Mouse (Mus musculus): ENCODE measurements around the gene Ccz1.

Gene Ccz1

DNA sequence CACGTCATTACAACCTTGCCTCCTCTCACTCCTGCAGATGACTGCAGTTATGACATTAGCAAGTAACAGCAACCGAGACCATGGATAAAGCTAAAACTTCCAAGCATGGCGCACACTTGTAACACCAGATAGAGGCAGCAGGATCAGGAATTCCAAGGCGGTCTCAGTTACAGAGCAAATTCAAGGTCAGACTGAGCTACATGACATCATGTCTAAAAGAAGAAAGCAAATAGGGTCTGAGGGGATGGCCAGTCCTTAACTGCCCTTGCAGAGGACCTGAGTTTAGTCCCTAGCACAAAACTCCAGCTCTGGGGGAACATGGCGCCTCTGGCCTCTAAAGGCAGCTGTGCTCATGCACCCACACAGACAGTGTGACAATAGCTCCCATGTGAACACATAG, 20.8 kb downstream of the Ccz1 start:
- DNase-seq (ENCODE audit: low read depth) = no peak

DNA sequence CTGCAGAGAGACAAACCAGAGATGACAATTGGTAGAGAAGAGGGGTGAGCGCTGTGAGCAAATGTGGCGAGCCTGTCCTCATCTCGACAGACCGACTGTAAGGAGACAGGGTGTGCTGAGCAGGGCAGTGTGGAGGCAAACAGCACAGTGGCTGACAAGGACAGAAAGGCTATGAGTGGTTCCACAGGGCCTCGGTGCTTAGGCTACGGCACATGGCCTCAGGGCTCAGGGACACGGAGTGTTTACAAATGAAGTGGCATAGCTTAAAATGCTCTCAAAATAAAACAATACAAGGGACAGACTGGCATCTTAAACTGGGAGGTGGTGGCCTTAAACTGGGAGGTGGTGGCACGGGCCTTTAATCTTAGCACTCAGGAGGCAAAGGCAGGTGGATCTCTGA, 21.4 kb downstream of the Ccz1 start:
- no peak for DNase-seq (ENCODE audit: low read depth)

DNA sequence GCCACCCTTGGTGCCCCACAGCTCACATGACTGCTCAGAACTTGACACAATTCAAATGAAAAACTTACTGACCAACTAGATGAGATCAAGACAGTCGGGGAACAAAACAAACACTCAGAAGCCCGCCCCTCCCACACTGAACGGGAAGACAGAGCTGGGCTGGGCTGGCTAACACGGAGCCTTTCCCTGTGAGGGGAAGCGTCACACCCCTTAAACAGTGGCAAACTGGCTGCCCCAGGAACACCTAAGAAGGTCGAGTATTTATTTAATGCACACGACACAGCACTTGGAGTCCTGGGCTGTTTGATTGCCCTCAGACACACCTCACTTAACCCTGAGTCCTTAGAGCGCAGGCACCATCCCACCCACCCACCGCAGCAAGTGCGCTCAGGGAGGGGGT, 22.0 kb downstream of the Ccz1 start:
- DNase-seq (ENCODE audit: low read depth) = no peak

DNA sequence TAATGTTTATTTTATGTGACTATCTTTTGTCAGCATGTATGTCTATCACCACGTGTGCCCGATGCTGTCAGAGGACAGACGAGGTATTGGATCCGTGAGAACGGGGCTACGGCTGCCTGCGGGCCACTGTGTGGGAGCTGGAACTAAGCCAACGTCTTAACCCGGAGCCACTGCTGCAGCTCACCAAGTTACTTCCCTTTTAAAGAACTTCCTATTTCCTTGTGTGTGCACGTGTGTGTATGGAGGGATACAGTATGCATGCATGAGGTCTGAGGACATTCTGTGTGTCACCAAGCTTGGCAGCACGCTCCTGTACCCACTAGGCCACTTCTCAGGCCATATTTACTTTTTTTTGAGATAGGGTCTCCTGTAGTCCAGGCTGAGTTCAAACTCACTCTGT, 24.6 kb downstream of the Ccz1 start:
- DNase-seq (ENCODE audit: low read depth) = no peak

DNA sequence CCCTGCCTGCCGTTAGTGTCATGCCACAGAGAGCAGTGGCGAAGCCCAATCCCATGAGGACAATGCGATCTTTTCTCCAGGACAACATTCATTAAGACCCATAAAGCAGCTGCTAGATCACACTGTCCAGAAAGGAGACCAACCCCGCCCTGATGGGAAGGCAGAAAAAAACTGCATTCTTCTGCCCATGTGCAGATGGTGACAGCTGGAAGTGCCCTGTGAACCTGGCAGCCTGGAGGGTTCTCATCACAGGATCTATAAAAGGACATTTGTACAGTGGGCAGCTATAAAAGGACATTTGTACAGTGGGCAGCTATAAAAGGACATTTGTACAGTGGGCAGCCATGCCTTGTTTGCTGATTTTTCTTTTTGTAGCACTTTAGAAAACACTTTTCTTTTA, 25.6 kb downstream of the Ccz1 start:
- no peak for DNase-seq (ENCODE audit: low read depth)

DNA sequence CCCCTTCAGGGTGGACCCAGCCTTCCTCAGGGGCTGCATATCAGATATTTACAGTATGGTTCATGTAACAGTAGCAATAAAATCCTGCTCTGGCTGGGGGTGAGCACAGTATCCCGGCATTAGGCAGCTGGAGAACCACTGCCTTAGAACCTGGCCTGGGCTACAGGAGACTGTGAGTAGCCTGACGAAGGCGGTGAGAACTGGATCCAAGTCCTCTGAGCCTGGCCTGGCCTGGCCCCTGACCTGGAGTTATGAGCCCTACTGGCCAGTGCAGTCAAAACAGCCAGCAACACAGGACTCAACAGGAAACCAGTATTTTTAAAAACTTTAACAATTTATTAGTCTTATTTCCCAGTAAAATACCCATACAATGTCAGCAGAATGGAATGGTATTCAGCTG, 27.1 kb downstream of the Ccz1 start:
- no peak for DNase-seq (ENCODE audit: low read depth)

DNA sequence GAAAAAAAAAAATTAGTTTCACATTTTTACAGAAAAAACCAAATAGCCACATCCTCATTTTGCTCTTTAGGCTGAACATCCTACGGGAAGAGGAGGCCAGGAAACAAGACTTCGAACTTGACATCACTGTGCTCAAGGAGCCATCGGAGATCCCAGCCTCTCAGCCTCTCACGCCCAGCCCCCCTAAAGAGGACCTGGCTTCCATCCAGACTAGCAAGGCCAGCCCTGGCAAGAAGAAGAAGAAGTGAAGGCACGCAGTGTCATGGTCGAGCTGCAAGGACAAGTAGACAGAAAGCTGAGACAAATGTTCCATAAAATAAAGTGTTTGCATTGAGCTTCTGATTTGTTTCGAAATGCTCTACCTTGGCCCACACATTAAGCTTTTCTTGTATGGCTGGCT, 29.3 kb downstream of the Ccz1 start:
- no peak for DNase-seq (ENCODE audit: low read depth)

DNA sequence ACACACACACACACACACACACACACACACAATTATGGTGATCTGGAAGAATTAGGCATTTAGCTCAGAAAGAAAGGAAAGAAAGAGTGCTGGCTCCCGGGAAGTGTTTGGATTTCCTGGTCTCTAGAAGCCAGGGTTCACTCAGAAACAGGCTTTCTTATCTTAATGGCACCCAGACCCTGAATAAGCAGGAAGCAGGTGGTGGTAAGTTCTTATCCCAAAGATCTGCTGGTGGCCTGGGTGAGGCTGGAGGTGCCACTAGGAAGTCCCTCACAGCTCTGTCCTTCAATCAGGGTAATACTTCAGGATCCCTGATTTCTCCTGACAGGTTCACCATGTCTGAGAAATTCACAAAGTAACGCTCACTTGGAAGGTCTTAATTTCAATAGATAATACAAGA, 32.3 kb downstream of the Ccz1 start:
- DNase-seq (ENCODE audit: low read depth) = no peak

DNA sequence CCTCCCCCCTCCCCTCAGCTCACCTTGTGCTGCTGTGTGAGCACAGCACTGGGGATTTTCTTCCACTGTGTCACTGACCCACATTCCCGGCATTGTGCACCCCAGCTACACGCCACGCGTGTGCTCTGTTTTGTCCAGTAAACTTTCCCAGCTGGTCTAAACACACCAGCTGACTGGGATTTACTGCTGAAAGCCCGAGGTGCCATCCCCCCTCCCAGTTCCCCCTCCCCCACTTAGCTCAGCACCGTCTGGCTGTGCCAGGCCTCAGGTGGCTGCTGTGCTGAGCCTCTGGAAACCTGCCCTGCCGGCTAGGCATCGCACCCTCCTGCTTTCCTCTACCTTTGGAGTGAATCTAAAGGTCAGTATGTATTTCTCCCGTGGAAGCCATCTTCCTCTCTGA, 33.8 kb downstream of the Ccz1 start:
- DNase-seq (ENCODE audit: low read depth) = no peak

DNA sequence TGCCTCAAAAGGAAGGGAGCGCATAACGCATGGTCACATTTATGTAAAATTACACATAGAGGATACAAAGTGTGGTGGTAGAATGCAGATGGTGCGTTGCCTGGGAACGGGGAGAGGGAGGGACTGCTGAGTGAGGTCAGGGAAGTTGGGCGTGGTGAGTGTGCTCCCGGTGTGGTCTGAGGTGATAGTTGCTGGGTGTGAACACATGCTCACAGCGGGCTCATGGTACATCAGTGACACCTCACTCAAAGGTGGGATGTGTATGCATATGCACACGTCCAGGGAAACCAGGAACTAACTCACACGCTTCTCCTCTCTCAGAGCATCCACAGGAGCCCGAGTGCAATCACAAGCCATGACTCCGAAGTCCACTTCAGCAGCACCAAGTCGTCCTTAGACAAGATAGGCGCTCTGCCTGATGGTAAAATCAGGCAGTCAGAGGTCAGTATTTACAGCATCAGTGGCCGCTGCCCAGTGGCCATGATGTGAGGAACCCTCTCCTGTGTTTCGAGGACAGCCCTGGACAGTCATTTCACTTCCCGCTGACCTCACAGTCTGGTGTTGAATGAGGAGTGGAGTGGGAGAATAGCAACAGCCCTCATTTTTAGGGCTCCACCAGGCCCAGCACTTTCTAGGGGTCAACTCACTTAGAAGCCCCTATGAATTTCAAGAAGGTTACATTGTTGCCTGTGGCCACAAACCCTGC, 37.8 kb downstream of the Ccz1 start:
- DNase-seq (ENCODE audit: low read depth) = peak; percentile 51

DNA sequence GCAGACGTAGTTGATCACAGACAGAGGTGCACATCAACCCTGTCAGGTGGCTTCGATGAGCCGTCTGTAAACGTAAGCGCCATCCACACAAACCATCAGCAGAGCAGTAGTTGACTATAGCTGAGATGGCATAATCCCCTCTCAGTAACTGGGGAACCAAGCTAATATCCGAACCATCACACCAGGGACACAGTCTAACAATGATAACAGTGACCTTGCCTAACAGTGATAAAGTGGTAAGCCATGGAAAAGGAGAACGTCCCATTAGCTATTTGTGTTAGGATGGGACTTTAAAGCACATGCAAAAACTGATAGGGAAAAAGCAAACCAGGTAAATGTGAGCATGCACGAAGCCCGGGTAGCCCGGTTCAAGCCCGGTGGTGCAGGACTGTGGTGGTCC, 38.4 kb downstream of the Ccz1 start:
- no peak for DNase-seq (ENCODE audit: low read depth)

DNA sequence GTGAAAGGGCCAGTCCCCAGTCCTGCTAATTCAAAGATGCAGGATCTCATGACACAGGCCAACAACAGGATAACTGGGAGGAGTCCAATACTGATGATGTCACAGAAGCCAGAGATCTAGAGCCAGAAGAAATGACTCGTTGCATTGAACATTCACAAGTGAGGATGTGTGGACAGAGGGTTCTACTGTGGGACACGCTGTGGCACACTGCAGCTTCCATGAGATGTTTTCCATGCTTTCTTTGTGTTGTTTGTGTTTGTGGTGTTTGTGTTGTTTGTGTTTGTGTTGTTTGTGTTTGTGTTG, 39.1 kb downstream of the Ccz1 start:
- DNase-seq (ENCODE audit: low read depth) = no peak

DNA sequence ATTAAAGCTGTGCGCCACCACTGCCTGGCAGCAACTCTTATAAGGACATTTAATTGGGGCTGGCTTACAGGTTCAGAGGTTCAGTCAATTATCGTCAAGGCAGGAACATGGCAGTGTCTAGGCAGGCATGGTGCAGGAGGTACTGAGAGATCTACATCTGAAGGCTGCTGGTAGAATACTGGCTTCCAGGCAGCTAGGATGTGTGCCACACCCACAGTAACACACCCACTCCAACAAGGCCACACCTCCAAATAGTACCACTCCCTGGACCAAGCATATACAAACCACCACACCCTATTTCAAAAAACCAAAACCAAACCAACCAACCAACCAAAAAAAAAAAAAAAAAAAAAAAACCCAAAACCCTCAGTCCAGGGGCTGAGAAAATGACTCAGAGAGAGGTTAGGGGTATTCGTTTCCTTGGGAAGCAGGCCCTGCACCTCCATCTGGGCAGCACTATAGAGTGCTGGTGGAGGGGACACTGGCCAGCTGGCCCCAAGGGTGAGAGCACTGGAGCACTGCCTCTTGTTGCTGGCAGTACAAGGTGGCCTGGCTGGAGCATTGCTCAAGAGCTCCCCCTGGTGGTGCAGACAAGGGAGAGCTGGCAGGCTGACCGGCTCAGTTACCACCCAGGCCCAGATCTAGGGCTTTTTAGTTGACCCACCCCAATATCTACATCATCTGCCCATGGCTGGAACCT, 39.6 kb downstream of the Ccz1 start:
- peak; percentile 56 for DNase-seq (ENCODE audit: low read depth)

DNA sequence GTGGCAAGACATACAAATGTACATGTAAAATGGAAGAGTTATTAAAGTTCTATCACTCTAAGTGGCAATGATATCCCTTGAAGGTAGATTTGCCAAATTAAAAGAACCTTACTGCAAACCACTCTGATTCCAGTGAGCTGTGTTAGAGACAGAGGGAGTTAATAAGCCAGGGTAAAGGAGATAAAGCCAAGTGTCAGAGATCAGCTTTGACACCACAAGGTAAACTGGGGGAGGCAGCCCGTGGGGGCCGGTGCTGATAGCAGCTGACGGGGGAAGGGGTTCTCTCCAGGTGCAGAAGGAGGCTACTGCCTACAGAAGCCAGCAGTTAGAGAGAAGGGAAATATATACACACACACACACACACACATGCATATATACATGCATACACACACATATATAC, 42.0 kb downstream of the Ccz1 start:
- DNase-seq (ENCODE audit: low read depth) = no peak

DNA sequence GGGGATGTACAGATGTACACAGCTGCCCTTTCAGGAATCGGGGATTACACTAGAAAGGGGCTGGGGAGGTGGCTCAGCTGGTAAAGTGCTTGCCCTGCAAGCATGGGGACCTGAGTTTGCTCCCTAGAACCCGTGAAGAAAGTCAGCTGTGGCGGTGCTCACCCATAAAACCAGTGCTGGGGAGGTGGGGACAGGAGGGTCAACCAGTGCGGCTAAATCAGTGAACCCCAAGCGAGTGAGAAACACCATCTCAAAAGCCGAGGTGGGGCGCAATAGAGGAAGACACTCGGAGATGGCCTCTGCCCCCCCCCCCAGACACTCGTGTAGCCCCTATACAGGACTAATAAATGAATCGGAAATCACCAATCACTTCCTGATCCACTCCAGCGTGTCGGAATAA, 48.0 kb downstream of the Ccz1 start:
- no peak for DNase-seq (ENCODE audit: low read depth)

DNA sequence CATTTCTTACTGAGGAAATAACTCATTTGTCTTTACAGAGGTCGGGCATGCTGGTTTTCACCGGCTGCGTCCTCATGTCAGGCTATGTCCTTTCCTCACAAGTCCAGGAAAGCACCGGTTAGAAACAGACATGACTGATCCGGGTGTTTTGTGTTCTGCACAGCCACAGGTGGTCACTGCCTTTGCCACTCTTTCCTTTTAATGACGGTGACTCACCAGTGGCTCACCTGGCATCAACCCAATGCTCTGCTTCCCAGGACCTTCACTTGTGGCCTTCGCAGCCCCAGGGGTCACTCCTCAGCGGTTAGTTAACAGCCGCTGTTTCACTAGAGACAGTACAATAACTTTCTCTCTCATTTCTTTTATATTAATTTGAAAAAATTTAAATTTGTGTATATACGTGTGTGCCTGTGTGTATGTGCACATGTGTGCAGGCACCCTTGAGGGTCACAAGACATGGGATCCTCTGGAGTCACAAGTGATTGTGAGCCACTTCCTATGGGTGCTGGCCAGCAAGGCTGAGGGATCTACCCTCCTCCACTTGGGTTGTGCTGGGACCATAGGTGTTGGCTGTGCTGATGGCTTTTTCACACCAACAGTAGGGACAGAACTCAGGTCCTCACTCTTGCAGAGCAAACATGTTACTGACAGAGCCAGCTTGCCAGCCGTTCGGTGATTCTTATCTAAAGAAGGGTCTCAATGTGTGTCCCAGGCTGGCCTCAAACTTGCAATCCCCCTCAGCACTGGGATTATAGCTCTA, 48.9 kb downstream of the Ccz1 start:
- no peak for DNase-seq (ENCODE audit: low read depth)

DNA sequence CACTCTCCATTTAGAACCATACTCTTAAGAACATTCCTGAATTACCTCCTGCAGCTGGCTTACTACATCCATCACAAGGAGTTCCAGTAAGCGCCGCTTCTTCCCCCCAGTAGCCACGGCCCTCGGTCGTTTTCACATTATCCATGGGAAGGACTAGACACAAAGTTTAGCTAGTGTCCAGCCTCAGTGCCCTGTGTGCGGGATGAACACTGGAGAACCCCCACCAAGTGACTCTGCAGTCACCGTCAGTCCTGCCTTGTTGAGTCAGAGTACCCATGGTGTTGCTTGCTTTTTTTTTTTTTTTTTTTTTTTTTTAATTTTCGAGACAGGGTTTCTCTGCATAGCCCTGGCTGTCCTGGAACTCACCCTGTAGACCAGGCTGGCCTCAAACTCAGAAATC, 53.5 kb downstream of the Ccz1 start:
- no peak for DNase-seq (ENCODE audit: low read depth)

DNA sequence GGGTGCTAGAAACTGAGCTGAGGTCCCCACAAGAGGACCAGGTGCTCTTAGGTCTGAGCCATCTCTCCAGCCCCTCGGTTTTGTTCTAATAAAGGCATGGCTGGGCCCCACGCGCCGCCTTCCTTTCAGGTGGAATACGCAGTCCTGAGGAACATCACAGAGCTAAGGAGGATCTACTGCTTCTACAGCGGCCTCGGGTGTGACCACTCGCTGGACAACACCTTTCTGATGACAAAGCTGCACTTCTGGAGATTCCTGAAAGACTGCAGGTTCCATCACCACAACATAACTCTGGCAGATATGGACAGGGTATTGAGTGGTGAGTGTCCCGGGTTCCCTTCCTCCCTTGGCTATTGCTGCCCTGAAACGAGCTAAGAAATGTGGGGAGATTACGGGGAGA, 55.1 kb downstream of the Ccz1 start:
- no peak for DNase-seq (ENCODE audit: low read depth)

DNA sequence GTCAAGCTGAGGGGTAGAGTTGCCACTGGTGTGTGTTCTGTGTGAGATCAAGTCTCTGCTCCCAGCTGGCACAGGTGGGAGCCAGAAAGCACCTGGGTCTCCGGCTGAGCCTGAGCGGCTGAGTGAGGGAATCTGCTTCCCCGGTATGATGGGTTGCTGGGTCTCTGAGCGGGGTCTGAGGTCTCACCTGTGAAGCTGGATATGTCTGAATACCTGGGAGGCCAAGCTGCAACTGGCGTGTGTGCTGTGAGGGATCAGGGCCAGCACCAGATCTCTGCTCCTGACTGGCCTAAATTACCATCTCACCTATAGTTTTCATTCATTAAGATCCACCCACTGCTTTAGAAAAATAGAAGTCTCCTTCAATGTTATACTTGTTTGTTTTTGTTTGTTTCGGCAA, 57.6 kb downstream of the Ccz1 start:
- DNase-seq (ENCODE audit: low read depth) = no peak

DNA sequence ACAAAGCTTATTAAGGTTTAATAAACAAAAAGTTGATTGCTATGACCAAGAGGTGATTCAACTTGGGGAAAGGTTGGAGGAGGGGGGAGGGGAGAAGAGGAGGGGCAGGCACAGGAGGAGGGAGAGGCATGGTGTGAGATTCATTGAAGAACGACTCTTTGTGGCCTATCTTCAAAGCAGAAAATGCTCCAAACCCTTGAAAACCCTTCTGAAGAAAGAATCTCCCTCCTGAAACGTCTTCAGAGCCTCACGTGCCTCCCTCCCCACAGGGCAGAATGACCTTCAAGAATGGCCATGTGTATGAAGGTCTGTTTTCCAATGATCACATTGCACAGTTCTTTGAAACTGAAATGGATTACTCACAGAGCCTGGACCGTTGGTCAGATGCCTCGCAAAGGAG, 64.7 kb downstream of the Ccz1 start:
- DNase-seq (ENCODE audit: low read depth) = no peak

DNA sequence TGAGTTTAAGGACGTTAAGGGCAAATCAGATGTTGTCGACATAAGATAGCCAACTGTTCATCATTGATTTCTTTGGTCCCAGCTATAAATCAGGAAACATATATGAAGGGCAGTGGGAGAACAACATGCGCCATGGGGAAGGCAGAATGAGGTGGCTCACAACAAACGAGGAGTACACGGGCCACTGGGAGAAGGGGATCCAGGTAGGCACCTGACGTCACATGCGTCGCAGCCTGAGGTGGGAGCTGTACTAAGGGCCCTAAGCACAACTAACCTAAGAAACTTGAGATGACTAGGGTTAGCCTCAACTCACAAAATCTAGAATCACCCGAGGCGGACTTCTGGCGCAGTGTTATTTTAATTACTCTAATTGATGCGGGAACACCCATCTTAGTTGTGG, 66.3 kb downstream of the Ccz1 start:
- DNase-seq (ENCODE audit: low read depth) = no peak

DNA sequence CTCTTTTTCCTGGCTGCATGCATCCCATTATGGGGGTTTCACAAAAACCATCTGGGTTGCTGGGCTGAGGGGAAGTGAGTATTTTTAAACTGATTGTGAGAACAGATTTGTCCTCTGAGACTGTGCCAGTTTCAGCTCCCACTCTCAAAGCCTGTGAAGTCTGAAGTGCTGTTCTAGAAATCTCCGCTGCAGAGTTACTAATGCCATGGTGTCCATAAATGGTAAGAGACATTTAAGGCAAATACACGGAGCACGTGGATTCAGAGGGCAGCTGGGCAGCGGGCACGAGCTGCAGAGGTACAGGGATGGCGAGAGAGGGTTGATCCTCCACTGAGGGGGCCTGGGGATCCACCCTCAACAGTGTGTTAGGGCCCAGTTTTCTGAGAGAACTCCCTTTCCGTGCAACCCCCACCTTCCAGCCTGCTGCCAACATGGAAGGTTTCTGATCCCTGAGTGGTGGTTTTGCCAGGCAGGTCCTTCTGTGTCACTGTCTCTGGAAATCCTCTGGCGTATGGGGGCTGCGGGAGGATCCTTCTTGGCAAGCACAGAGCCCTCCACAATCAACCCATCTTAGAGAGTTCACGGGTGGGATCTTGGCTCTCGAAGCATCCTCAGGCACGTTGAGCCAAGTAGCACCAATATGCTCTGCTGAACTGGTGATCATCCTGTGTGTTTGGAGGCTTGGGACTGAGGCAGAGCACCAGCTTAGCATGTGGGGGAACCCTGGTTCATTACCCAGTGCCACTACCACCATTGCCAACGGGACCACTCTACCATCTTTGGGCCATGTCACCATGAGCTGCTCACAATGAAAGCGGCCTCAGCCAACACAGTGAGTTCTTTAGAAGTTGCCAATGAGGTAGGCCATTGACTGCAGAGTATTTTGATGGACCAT, 71.2 kb downstream of the Ccz1 start:
- DNase-seq (ENCODE audit: low read depth) = no peak

DNA sequence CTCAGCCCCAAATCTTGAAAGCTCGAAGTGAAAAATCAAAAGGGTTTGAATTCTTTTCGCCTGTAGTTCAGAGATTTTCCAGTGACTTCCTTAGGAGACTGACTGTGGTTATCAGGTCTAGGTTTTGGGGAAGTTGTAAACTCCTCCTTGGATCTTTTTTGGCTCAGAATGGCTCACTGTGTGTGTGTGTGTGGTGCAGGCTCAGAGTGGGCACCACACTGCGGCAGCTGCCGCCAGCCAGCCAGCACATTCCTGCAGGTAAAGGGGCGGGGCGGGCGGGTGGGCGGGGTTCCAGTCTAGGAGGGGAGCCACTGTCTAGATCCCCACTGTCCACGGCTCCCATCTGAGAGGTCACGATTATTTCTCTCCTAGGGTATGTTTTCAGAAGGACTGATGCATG, 73.1 kb downstream of the Ccz1 start:
- DNase-seq (ENCODE audit: low read depth) = no peak

Data from c-Kit-positive CD71-positive TER-119-negative erythroid progenitor cells, embryonic 14.5 days (primary cell).